Mouse (Mus musculus): Measurements from ENCODE around the gene Atp9a. TPM values are rescaled to one million over a fixed set of nuclear protein-coding genes. Genes with fewer than 3 reads are reported as not detected.
A peak's percentile ranks its signal among the peaks of the same experiment; 100 is the strongest.

The Atp9a gene
- polyA plus RNA-seq, 1 experiment from 2014 or later = 155 TPM

GRCm38 (mm10) chr2:168656569-168657308 is 85.5 kb downstream of the Atp9a start:
- WGBS = 80% methylated on average over 16 of the region's 16 CpGs
- Histone ChIP-seq H3K4me2 (no peak overlapping the region), H3K4me1 (peaks cover 4% of the 10 kb centered on the region; the same call in 1 of the 2 replicates), H3K9me3 (no peaks in the 10 kb centered on the region), H3K9ac (no peak overlapping the region), H3K36me3 (replicated peaks) (peaks cover 44% of the 10 kb centered on the region; the same call in 1 of the 2 replicates), H3K27ac (no peak overlapping the region), H3K27me3 (replicated peaks) (no peaks in the 10 kb centered on the region), H3K4me3 (no peak overlapping the region)
- ATAC-seq (replicated peaks) = no peak

DNA sequence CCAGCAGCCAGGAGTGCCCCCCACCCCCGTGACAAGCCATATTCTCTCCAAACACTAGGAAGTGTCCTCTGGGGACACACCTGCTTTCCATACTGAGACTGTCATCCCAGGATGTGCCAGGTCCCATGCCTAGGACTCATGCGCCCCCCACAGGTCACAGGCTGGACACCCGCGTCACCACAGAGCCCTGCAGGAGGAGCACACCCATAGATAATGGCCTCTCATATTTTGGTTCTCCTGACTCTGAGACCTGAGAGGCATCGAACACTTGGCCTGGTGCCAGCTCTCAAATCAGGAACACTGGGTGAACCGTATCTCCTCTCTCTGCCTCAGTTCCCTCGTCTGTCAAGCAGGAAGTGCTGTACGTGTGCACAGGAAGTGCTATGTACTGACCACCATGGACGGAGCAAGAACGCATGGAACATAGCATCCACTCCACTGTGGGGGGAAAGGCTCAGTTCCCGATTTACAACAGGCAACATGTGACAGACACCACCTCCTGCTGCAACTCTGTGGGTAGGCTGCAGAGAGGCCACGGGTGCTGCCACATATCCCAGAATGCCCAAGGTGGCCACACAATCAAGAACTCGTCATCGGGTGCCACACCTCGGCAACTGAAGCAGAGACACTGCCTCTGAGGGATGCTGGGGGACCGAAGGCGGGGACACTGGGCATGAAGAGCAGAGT is 87.1 kb downstream of the Atp9a start:
- peaks cover 45% of the 10 kb centered on the region for H3K36me3 ChIP-seq (replicated peaks)
- no peak overlapping the region for H3K4me2 ChIP-seq
- 78% methylated on average over 17 of the region's 17 CpGs for WGBS
- no peak overlapping the region for H3K4me3 ChIP-seq
- no peaks in the 10 kb centered on the region for H3K27me3 ChIP-seq (replicated peaks)
- no peak for ATAC-seq (replicated peaks)
- no peaks in the 10 kb centered on the region for H3K9me3 ChIP-seq
- no peak overlapping the region for H3K9ac ChIP-seq
- peaks cover 4% of the 10 kb centered on the region; the same call in 1 of the 2 replicates for H3K4me1 ChIP-seq
- no peak overlapping the region for H3K27ac ChIP-seq

DNA sequence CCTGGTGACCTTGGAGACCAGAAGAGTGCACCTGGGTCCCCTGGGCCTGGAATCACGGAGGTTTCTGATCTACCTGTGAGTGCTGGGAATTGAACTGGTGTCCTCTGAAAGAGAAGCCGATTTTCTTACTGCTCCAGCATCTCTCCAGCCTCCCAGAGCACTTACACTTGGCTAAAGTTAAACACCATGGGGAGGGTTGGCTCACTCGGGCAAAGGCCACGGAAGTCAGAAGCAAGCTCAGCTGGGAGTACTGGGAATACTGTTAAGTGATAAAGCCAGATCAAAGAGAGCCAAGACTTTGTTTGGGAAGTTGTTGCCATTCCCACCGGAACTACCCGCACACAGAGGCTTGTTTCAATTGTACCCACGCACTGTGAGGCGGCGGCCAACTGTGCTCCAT is 87.7 kb downstream of the Atp9a start:
- no peaks in the 10 kb centered on the region for H3K27me3 ChIP-seq (replicated peaks)
- no peak overlapping the region for H3K4me2 ChIP-seq
- no peak overlapping the region for H3K27ac ChIP-seq
- WGBS = 75% methylated on average over 9 of the region's 9 CpGs
- H3K4me3 ChIP-seq = no peak overlapping the region
- H3K36me3 ChIP-seq (replicated peaks) = peaks cover 43% of the 10 kb centered on the region
- no peak for ATAC-seq (replicated peaks)
- H3K9me3 ChIP-seq = no peaks in the 10 kb centered on the region
- peaks cover 4% of the 10 kb centered on the region; the same call in 1 of the 2 replicates for H3K4me1 ChIP-seq
- H3K9ac ChIP-seq = no peak overlapping the region

DNA sequence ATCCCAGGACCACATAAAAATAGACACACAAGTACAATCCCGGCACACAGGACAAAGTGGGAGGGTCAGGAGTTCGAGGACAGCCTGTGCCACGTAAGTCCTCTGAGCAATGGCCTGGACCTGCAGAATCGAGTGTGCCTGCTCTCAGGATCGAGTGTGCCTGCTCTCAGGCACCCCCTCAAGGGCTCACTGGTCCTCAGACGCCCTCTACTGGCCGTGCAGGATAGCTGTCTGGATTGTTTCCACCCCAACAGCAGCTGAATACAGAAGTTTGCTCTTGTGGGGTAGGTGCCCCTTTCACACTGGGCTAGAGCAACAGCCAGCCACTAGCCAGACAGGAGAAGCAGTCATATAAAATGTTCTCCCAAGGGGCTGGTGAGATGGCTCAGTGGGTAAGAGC is 90.5 kb downstream of the Atp9a start:
- H3K9me3 ChIP-seq = no peaks in the 10 kb centered on the region
- 50% methylated on average over 7 of the region's 7 CpGs for WGBS
- peaks cover 4% of the 10 kb centered on the region; the same call in 1 of the 2 replicates for H3K4me1 ChIP-seq
- H3K27ac ChIP-seq = no peak overlapping the region
- H3K9ac ChIP-seq = no peak overlapping the region
- peaks cover 46% of the 10 kb centered on the region for H3K36me3 ChIP-seq (replicated peaks)
- no peak overlapping the region for H3K4me3 ChIP-seq
- no peak overlapping the region for H3K4me2 ChIP-seq
- ATAC-seq (replicated peaks) = no peak
- no peaks in the 10 kb centered on the region for H3K27me3 ChIP-seq (replicated peaks)

DNA sequence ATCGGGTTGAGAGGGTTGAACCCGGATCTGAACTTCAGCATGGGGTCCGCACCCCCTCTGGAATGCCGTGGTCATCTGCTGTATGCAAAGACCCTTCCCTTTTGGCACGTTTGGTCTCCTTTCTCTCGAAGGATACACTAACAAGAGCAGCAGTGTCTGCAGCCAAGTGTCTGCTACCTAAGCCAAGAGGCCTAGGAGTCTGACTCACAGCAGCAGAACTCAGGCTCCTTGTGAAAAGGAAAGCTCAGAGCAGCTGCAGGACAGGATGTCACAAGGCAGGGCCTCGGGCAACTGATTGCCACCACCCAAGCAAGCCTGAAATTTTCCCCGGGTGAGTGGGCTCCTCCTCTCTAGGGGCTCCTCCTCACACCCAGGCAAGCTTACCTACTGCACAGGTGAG is 94.0 kb downstream of the Atp9a start:
- Histone ChIP-seq H3K9me3 (no peaks in the 10 kb centered on the region), H3K4me2 (no peak overlapping the region), H3K9ac (no peak overlapping the region), H3K27me3 (replicated peaks) (no peaks in the 10 kb centered on the region), H3K27ac (no peak overlapping the region), H3K4me1 (no peaks in the 10 kb centered on the region), H3K36me3 (replicated peaks) (peaks cover 48% of the 10 kb centered on the region), H3K4me3 (no peak overlapping the region)
- no peak for ATAC-seq (replicated peaks)
- 89% methylated on average over 8 of the region's 8 CpGs for WGBS

- no peak overlapping the region for H3K4me2 ChIP-seq
- H3K27me3 ChIP-seq (replicated peaks) = no peaks in the 10 kb centered on the region
- no peak overlapping the region for H3K4me3 ChIP-seq
- H3K9me3 ChIP-seq = no peaks in the 10 kb centered on the region
- H3K4me1 ChIP-seq = peaks cover 10% of the 10 kb centered on the region; the same call in 1 of the 2 replicates
- 33% methylated on average over 6 of the region's 6 CpGs for WGBS
- peaks cover 35% of the 10 kb centered on the region for H3K36me3 ChIP-seq (replicated peaks)
- no peak overlapping the region for H3K27ac ChIP-seq
- no peak overlapping the region for H3K9ac ChIP-seq
- ATAC-seq (replicated peaks) = no peak
These were observed 97.4 kb downstream of the Atp9a start for GRCm38 (mm10) chr2:168644855-168645254.

- Histone ChIP-seq H3K9me3 (no peaks in the 10 kb centered on the region), H3K4me3 (no peak overlapping the region), H3K4me2 (no peak overlapping the region), H3K27ac (no peak overlapping the region), H3K9ac (no peak overlapping the region), H3K36me3 (replicated peaks) (peaks cover 28% of the 10 kb centered on the region), H3K4me1 (peaks cover 10% of the 10 kb centered on the region; the same call in 1 of the 2 replicates), H3K27me3 (replicated peaks) (no peaks in the 10 kb centered on the region)
- 82% methylated on average over 20 of the region's 20 CpGs for WGBS
- no peak for ATAC-seq (replicated peaks)
These were observed 98.6 kb downstream of the Atp9a start for GRCm38 (mm10) chr2:168643524-168644177.

DNA sequence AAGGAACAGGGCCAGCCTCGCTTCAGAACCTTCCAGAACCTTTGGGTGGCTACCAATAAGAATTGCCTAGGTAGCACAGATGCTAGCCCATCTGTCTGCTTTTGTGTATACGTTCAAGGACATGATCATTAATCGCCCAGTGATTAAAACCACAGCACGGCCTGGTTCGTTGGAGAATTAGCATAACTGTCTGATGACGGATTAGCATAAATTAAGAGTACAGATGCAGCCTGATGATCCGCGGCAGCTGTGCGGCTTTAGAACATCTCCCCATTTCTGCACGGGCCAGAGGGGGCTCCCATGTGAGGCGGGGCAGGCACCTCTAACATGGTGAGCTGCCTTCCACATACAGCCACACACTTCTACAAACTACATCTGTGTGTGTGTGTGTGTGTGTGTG is 100.0 kb downstream of the Atp9a start:
- Histone ChIP-seq H3K9me3 (no peaks in the 10 kb centered on the region), H3K27me3 (replicated peaks) (no peaks in the 10 kb centered on the region), H3K4me1 (peaks cover 10% of the 10 kb centered on the region; the same call in 1 of the 2 replicates), H3K4me3 (no peak overlapping the region), H3K27ac (peak overlapping the region; percentile 23), H3K4me2 (no peak overlapping the region), H3K9ac (no peak overlapping the region), H3K36me3 (replicated peaks) (peaks cover 25% of the 10 kb centered on the region)
- ATAC-seq (replicated peaks) = peak; percentile 55; the same call in 1 of the 2 replicates
- WGBS = 25% methylated on average over 11 of the region's 11 CpGs

- WGBS = 93% methylated on average over 9 of the region's 9 CpGs
- ATAC-seq (replicated peaks) = no peak
- H3K4me1 ChIP-seq = peaks cover 10% of the 10 kb centered on the region; the same call in 1 of the 2 replicates
- H3K4me2 ChIP-seq = no peak overlapping the region
- H3K9ac ChIP-seq = no peak overlapping the region
- H3K36me3 ChIP-seq (replicated peaks) = peaks cover 24% of the 10 kb centered on the region
- no peaks in the 10 kb centered on the region for H3K27me3 ChIP-seq (replicated peaks)
- H3K9me3 ChIP-seq = no peaks in the 10 kb centered on the region
- no peak overlapping the region for H3K27ac ChIP-seq
- no peak overlapping the region for H3K4me3 ChIP-seq
These were observed 101.7 kb downstream of the Atp9a start for GRCm38 (mm10) chr2:168640460-168640859.

DNA sequence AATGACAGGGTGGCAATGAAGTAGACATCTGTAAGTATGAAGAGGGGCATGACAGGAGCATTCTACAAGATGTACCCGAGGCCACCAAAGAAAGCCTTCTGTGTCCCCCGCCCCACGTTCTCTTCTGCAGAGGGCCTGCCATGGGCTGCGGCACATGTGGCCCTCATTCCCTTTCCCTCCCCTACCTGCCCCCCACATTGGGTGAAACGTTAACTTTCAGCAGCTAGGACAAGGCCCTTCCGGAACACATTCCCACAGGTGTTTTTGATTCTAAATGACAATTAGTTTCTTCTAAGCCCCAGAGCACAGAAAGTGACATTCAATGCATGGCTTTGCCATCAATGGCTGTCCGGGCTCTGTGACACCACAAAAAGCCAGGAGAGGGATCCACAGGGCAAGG is 107.3 kb downstream of the Atp9a start:
- no peak for ATAC-seq (replicated peaks)
- Histone ChIP-seq H3K27me3 (replicated peaks) (no peaks in the 10 kb centered on the region), H3K4me1 (no peaks in the 10 kb centered on the region), H3K36me3 (replicated peaks) (peaks cover 28% of the 10 kb centered on the region), H3K9me3 (no peaks in the 10 kb centered on the region), H3K9ac (no peak overlapping the region), H3K4me3 (no peak overlapping the region), H3K4me2 (no peak overlapping the region), H3K27ac (no peak overlapping the region)
- WGBS = 87% methylated on average over 7 of the region's 7 CpGs

- Histone ChIP-seq H3K4me1 (peaks cover 2% of the 10 kb centered on the region; the same call in 1 of the 2 replicates), H3K27ac (no peak overlapping the region), H3K9ac (no peak overlapping the region), H3K27me3 (replicated peaks) (no peaks in the 10 kb centered on the region), H3K4me3 (no peak overlapping the region), H3K36me3 (replicated peaks) (peaks cover 24% of the 10 kb centered on the region; the same call in 1 of the 2 replicates), H3K4me2 (no peak overlapping the region), H3K9me3 (no peaks in the 10 kb centered on the region)
- no peak for ATAC-seq (replicated peaks)
- WGBS = 64% methylated on average over 14 of the region's 14 CpGs
These were observed 108.8 kb downstream of the Atp9a start for GRCm38 (mm10) chr2:168633301-168633816.

DNA sequence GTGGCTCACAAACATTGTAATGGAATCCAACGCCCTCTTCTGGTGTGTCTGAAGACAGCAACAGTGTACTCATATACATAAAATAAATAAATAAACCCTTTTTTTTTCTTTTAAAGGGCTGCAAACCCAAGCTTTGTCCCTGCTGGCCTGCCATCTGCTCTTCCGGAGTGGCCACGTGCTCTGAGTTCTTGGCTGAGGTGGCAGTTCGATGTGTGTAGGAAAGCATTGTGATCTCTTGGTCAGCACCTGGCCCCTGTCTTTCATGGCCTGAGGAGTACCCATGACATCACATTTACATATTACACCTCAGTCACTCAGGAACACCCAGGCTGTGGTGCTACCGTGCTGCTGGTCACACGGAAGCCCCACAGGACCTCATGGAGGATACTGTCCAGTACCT is 109.7 kb downstream of the Atp9a start:
- peaks cover 23% of the 10 kb centered on the region; the same call in 1 of the 2 replicates for H3K36me3 ChIP-seq (replicated peaks)
- no peaks in the 10 kb centered on the region for H3K9me3 ChIP-seq
- ATAC-seq (replicated peaks) = no peak
- WGBS = 90% methylated on average over 6 of the region's 6 CpGs
- H3K4me2 ChIP-seq = no peak overlapping the region
- H3K4me1 ChIP-seq = peaks cover 2% of the 10 kb centered on the region; the same call in 1 of the 2 replicates
- H3K9ac ChIP-seq = no peak overlapping the region
- no peaks in the 10 kb centered on the region for H3K27me3 ChIP-seq (replicated peaks)
- no peak overlapping the region for H3K27ac ChIP-seq
- H3K4me3 ChIP-seq = no peak overlapping the region

Measured in midbrain, embryonic 15.5 days (tissue).